Mouse (Mus musculus) stomach, postnatal 0 days (tissue): ENCODE measurements around the gene Zfp366.

Experiments
- CTCF ChIP-seq: IDR thresholded peaks from 2 replicates; pipeline ENCODE4 v1.5.1; 2016; ENCODE audit warnings: antibody characterized with exemption, low read depth, mild to moderate bottlenecking, moderate library complexity
- EP300 ChIP-seq: optimal IDR thresholded peaks from 2 replicates; pipeline ENCODE3; 2016; ENCODE audit warnings: antibody characterized with exemption

- TF ChIP-seq CTCF: no peak
- TF ChIP-seq EP300: no peak
These were observed 35.0 kb downstream of the Zfp366 start for GRCm38 (mm10) chr13:99219586-99219985.
